Mouse (Mus musculus) midbrain, embryonic 13.5 days (tissue): ENCODE measurements around the gene Cilp2. TPM values are rescaled to one million over a fixed set of nuclear protein-coding genes. Genes with fewer than 3 reads are reported as not detected.

Experiments
- ATAC-seq: fragments of 200-750 bp; cut with Nextera tagmentation; 2 replicates; pipeline ENCODE4 v1.8.0; 2017; ENCODE audit warnings: mild to moderate bottlenecking, moderate TSS enrichment, moderate library complexity
- H3K27ac ChIP-seq: fragments of 300-500 bp; sonication (generic); 2 replicates; pipeline ENCODE4 v1.5.1; 2015; ENCODE audit warnings: inconsistent platforms, mild to moderate bottlenecking, moderate library complexity
- H3K27me3 ChIP-seq: fragments of 300-500 bp; sonication (generic); 2 replicates; pipeline ENCODE4 v1.6.1; 2015; ENCODE audit warnings: mild to moderate bottlenecking, inconsistent platforms
- H3K36me3 ChIP-seq: fragments of 300-500 bp; sonication (generic); 2 replicates; pipeline ENCODE4 v1.6.1; 2015; ENCODE audit warnings: mild to moderate bottlenecking, inconsistent platforms
- H3K4me1 ChIP-seq: fragments of 300-500 bp; sonication (generic); replicated peaks from 2 replicates; pipeline ENCODE4 v1.6.1; 2015; ENCODE audit warnings: inconsistent platforms
- H3K4me2 ChIP-seq: fragments of 300-500 bp; sonication (generic); replicated peaks from 2 replicates; pipeline ENCODE4 v1.6.1; 2015; ENCODE audit warnings: moderate library complexity, mild to moderate bottlenecking, inconsistent platforms
- H3K4me3 ChIP-seq: fragments of 300-500 bp; sonication (generic); replicated peaks from 2 replicates; pipeline ENCODE4 v1.5.1; 2015; ENCODE audit warnings: mild to moderate bottlenecking, inconsistent platforms
- H3K9ac ChIP-seq: fragments of 300-500 bp; sonication (generic); replicated peaks from 2 replicates; pipeline ENCODE4 v1.6.1; 2015; ENCODE audit warnings: mild to moderate bottlenecking, inconsistent platforms
- H3K9me3 ChIP-seq: fragments of 300-500 bp; sonication (generic); 2 replicates; pipeline ENCODE4 v1.6.1; 2016; ENCODE audit warnings: mild to moderate bottlenecking, inconsistent platforms
- WGBS: fragments of 180-500 bp; shearing (Covaris S2); methylation state at CpG from one replicate; pipeline ENCODE4 v1.1.7; 2015; 5-methylcytosine and 5-hydroxymethylcytosine counted together
- polyA plus RNA-seq: library from polyadenylated mRNA; unstranded; fragments of >200 nt; fragmentation: Nextera tagmentation; extraction: Ambion mirVana; gene quantifications from 2 replicates; pipeline ENCODE4 v1.2.1, GENCODE M21; 2015

Cilp2 gene
- polyA plus RNA-seq, 1 experiment from 2014 or later = 2.1 TPM

GRCm38 (mm10) chr8:69881261-69881865 lies 6.1 kb downstream of the Cilp2 start:
- ATAC-seq = peak; percentile 9
- Histone ChIP-seq H3K9ac (peak overlapping the region; percentile 56), H3K27me3 (peaks cover 84% of the 10 kb centered on the region), H3K4me2 (peak overlapping the region; percentile 54), H3K9me3 (no peaks in the 10 kb centered on the region), H3K27ac (no peak overlapping the region), H3K4me3 (peak overlapping the region; percentile 44), H3K4me1 (peaks cover 24% of the 10 kb centered on the region), H3K36me3 (no peaks in the 10 kb centered on the region)
- 21% methylated on average over 79 of the region's 79 CpGs for WGBS

- 14% methylated on average over 37 of the region's 37 CpGs for WGBS
- no peak for ATAC-seq
- Histone ChIP-seq H3K4me3 (peak overlapping the region; percentile 44), H3K9ac (no peak overlapping the region), H3K27ac (no peak overlapping the region), H3K27me3 (peaks cover 81% of the 10 kb centered on the region), H3K36me3 (no peaks in the 10 kb centered on the region), H3K4me2 (peak overlapping the region; percentile 54), H3K9me3 (no peaks in the 10 kb centered on the region), H3K4me1 (peaks cover 21% of the 10 kb centered on the region)
These were observed 6.6 kb downstream of the Cilp2 start for GRCm38 (mm10) chr8:69880841-69881240.

GRCm38 (mm10) chr8:69879678-69880077 lies 7.8 kb downstream of the Cilp2 start:
- ATAC-seq = no peak
- no peaks in the 10 kb centered on the region for H3K9me3 ChIP-seq
- no peak overlapping the region for H3K4me3 ChIP-seq
- H3K9ac ChIP-seq = no peak overlapping the region
- 65% methylated on average over 8 of the region's 8 CpGs for WGBS
- no peaks in the 10 kb centered on the region for H3K36me3 ChIP-seq
- peaks cover 69% of the 10 kb centered on the region for H3K27me3 ChIP-seq
- H3K27ac ChIP-seq = no peak overlapping the region
- H3K4me2 ChIP-seq = no peak overlapping the region
- peaks cover 19% of the 10 kb centered on the region for H3K4me1 ChIP-seq

- WGBS = 60% methylated on average over 3 of the region's 3 CpGs
- Histone ChIP-seq H3K27ac (no peak overlapping the region), H3K4me1 (peaks cover 19% of the 10 kb centered on the region), H3K4me3 (no peak overlapping the region), H3K27me3 (peaks cover 52% of the 10 kb centered on the region), H3K36me3 (0 out of 2 replicates have a peak, but pooled peaks cover 2% of the 10 kb centered on the region), H3K4me2 (no peak overlapping the region), H3K9me3 (no peaks in the 10 kb centered on the region), H3K9ac (no peak overlapping the region)
- ATAC-seq = no peak
These were observed 9.5 kb downstream of the Cilp2 start for GRCm38 (mm10) chr8:69877992-69878391.

- ATAC-seq = no peak
- no peak overlapping the region for H3K4me3 ChIP-seq
- peaks cover 8% of the 10 kb centered on the region for H3K36me3 ChIP-seq
- 84% methylated on average over 4 of the region's 4 CpGs for WGBS
- no peak overlapping the region for H3K4me2 ChIP-seq
- H3K27ac ChIP-seq = no peak overlapping the region
- H3K27me3 ChIP-seq = peaks cover 46% of the 10 kb centered on the region
- H3K9me3 ChIP-seq = no peaks in the 10 kb centered on the region
- no peak overlapping the region for H3K9ac ChIP-seq
- peaks cover 17% of the 10 kb centered on the region for H3K4me1 ChIP-seq
These were observed 10.1 kb downstream of the Cilp2 start for GRCm38 (mm10) chr8:69877396-69877795.

- Histone ChIP-seq H3K9ac (no peak overlapping the region), H3K4me2 (no peak overlapping the region), H3K27me3 (peaks cover 42% of the 10 kb centered on the region), H3K27ac (no peak overlapping the region), H3K4me1 (peaks cover 13% of the 10 kb centered on the region), H3K4me3 (no peak overlapping the region), H3K36me3 (peaks cover 12% of the 10 kb centered on the region), H3K9me3 (no peaks in the 10 kb centered on the region)
- ATAC-seq = no peak
- 80% methylated on average over 10 of the region's 10 CpGs for WGBS
These were observed 10.5 kb downstream of the Cilp2 start for GRCm38 (mm10) chr8:69876967-69877366.

- 43% methylated on average over 10 of the region's 10 CpGs for WGBS
These were observed 11.4 kb downstream of the Cilp2 start for GRCm38 (mm10) chr8:69876097-69876496.

GRCm38 (mm10) chr8:69874654-69875053 lies 12.8 kb downstream of the Cilp2 start:
- H3K4me1 ChIP-seq = no peaks in the 10 kb centered on the region
- ATAC-seq = no peak
- H3K27me3 ChIP-seq = peaks cover 19% of the 10 kb centered on the region
- H3K27ac ChIP-seq = no peak overlapping the region
- no peak overlapping the region for H3K4me3 ChIP-seq
- H3K36me3 ChIP-seq = peaks cover 32% of the 10 kb centered on the region
- no peak overlapping the region for H3K4me2 ChIP-seq
- 90% methylated on average over 13 of the region's 13 CpGs for WGBS
- H3K9me3 ChIP-seq = no peaks in the 10 kb centered on the region
- no peak overlapping the region for H3K9ac ChIP-seq

More at GRCm38 (mm10) chr8:69876097-69876496, 11.4 kb downstream of the Cilp2 start:
- no peak for ATAC-seq
- Histone ChIP-seq H3K9me3 (no peaks in the 10 kb centered on the region), H3K4me1 (peaks cover 5% of the 10 kb centered on the region; the same call in 1 of the 2 replicates), H3K27me3 (peaks cover 33% of the 10 kb centered on the region), H3K27ac (no peak overlapping the region), H3K36me3 (peaks cover 21% of the 10 kb centered on the region), H3K4me2 (no peak overlapping the region), H3K4me3 (no peak overlapping the region), H3K9ac (no peak overlapping the region)

GRCm38 (mm10) chr8:69874155-69874554 lies 13.3 kb downstream of the Cilp2 start:
- no peak overlapping the region for H3K9ac ChIP-seq
- no peak overlapping the region for H3K4me2 ChIP-seq
- H3K4me1 ChIP-seq = no peaks in the 10 kb centered on the region
- no peak overlapping the region for H3K27ac ChIP-seq
- ATAC-seq = no peak
- H3K4me3 ChIP-seq = no peak overlapping the region
- H3K27me3 ChIP-seq = peaks cover 14% of the 10 kb centered on the region
- WGBS = 10% methylated on average over 9 of the region's 9 CpGs
- H3K36me3 ChIP-seq = peaks cover 32% of the 10 kb centered on the region
- H3K9me3 ChIP-seq = no peaks in the 10 kb centered on the region

- Histone ChIP-seq H3K4me1 (no peaks in the 10 kb centered on the region), H3K4me3 (no peak overlapping the region), H3K27ac (no peak overlapping the region), H3K27me3 (no peaks in the 10 kb centered on the region), H3K36me3 (peaks cover 37% of the 10 kb centered on the region), H3K9ac (0 out of 2 replicates have a peak overlapping the region, but pooled peaks have one; percentile 16), H3K4me2 (no peak overlapping the region), H3K9me3 (no peaks in the 10 kb centered on the region)
- 88% methylated on average over 6 of the region's 6 CpGs for WGBS
- peak; percentile 24; the same call in 1 of the 2 replicates for ATAC-seq
These were observed 16.6 kb downstream of the Cilp2 start for GRCm38 (mm10) chr8:69870907-69871306.

- no peak overlapping the region for H3K27ac ChIP-seq
- no peaks in the 10 kb centered on the region for H3K9me3 ChIP-seq
- no peaks in the 10 kb centered on the region for H3K27me3 ChIP-seq
- peaks cover 42% of the 10 kb centered on the region for H3K36me3 ChIP-seq
- no peak overlapping the region for H3K9ac ChIP-seq
- WGBS = 88% methylated on average over 11 of the region's 11 CpGs
- H3K4me2 ChIP-seq = no peak overlapping the region
- H3K4me3 ChIP-seq = no peak overlapping the region
- no peaks in the 10 kb centered on the region for H3K4me1 ChIP-seq
- ATAC-seq = no peak
These were observed 17.3 kb downstream of the Cilp2 start for GRCm38 (mm10) chr8:69870003-69870765.

GRCm38 (mm10) chr8:69867696-69868326 lies 19.7 kb downstream of the Cilp2 start:
- Histone ChIP-seq H3K4me3 (no peak overlapping the region), H3K9ac (no peak overlapping the region), H3K9me3 (no peaks in the 10 kb centered on the region), H3K27ac (no peak overlapping the region), H3K4me2 (no peak overlapping the region), H3K27me3 (no peaks in the 10 kb centered on the region), H3K36me3 (peaks cover 55% of the 10 kb centered on the region), H3K4me1 (no peaks in the 10 kb centered on the region)
- WGBS = 81% methylated on average over 5 of the region's 5 CpGs
- ATAC-seq = no peak
